Mouse (Mus musculus) kidney, adult 10 weeks (tissue): ENCODE data around the gene Hrnr. TPM values are rescaled to one million over a fixed set of nuclear protein-coding genes. Genes with fewer than 3 reads are reported as not detected.

Experiments used
- polyA plus RNA-seq: library from polyadenylated mRNA; stranded (reverse); fragments of 350-450 nt; fragmentation: Illumina TruSeq; extraction: RNeasy Lipid Tissue Mini Kit (QIAGEN cat#74804); gene quantifications from one replicate; pipeline ENCODE4 v1.2.3, GENCODE M21; 2014; ENCODE audit warnings: low read depth, low replicate concordance

The Hrnr gene
- polyA plus RNA-seq = not detected

DNA sequence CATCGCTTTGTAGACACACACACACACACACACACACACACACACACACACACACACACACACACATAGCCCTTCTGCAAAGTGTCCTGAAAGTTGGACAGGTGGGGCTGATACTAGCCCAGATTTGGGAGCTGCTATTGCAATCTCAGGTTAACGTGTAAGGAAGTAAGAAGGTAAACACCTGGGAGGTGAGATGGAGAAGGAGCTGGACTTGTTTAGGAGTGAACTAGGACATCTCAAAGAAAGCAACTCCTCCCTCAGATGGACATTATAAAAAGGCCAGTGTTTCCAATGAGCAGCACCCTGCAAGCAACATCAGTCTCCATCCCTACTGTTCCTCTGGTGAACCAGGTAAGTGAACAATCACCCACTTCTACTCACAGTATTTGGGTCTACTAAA lies at the start of gene Hrnr:
TSS of gene Hrnr (plus strand) at position 301 of the 400 bp plus-strand sequence.

DNA sequence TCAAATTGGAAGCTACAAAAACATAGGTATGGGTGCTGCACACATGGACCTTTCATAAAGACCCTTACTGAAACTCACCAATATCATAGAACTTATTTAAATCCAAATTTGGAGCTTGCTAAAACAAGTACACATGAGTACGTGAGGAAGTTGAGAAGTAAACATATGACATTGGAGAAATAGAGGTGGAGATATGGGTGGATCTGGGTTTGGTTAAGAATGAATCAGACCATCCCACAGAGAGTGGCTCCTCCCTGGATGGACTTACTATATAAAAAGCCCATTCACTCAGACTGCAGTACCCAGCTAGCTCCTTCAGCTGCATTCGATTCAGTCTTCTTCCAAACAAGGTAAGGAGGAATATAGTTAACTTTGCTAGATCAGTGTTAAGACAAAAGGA lies 46.3 kb upstream of the Hrnr start, which contains the start of gene Flg:
TSS of gene Flg (plus strand) at position 301 of the 400 bp plus-strand sequence.

Other genes starting within 250 kb of the Hrnr start
- gene Crnn, start 175.0 kb upstream of the Hrnr start, polyA plus RNA-seq = not detected
- not detected for gene Flg2, start 122.5 kb upstream of the Hrnr start, polyA plus RNA-seq
- gene Flg, start 46.2 kb upstream of the Hrnr start, polyA plus RNA-seq = not detected
- gene Rptn, start 74.0 kb downstream of the Hrnr start, polyA plus RNA-seq = not detected
- gene Tchh, start 122.6 kb downstream of the Hrnr start, polyA plus RNA-seq = 5.9 TPM
- 6.4 TPM for gene Tchhl1, start 149.0 kb downstream of the Hrnr start, polyA plus RNA-seq
- 365 TPM for gene S100a11, start 200.7 kb downstream of the Hrnr start, polyA plus RNA-seq
- 84.1 TPM for gene S100a10, start 235.3 kb downstream of the Hrnr start, polyA plus RNA-seq